Mouse (Mus musculus): Measurements from ENCODE around the gene Diexf.

Gene Diexf

DNA sequence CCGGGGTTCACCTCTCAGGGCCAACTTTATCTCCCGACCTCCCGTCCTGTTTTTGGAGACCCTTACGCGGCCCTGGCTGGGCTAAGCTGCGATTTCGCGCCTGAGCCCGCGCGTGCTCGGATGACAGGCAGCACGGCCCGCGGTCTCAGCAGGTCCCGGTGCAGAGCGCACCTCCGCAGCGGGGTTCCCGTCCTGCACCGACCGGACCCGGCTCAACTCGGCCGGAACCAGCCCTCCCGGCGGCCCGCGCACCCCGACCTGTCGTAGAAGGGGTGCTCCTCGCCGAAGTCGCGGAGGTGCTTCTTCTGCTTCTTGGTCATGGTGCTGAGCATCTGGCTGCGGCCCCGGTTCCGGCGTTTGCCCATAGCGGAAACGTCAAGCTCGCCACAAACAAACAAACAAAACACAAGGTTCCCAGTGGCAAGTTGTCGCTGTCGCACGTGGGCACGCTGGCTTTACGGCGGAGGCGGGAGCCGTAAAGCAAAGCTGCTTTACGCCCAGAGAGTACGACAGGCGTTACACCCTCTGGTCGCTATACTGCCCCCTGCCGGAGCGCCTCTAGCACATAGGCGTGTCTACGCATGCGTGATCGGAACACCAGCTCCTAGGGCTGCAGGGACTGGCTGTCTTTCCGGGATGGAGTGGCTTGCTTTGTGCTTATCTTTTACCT lies at the start of gene Diexf:
Diexf (minus strand) TSS at position 487 of the 670 bp plus-strand sequence.
- in situ Hi-C loops (cut with MboI; ENCODE audit: low pct_unique_long_range_greater_than_20kb in 1 of 2, low sequenced_read_pairs in 2 of 2, unreplicated experiment in 1 of 2) = no loop called here

DNA sequence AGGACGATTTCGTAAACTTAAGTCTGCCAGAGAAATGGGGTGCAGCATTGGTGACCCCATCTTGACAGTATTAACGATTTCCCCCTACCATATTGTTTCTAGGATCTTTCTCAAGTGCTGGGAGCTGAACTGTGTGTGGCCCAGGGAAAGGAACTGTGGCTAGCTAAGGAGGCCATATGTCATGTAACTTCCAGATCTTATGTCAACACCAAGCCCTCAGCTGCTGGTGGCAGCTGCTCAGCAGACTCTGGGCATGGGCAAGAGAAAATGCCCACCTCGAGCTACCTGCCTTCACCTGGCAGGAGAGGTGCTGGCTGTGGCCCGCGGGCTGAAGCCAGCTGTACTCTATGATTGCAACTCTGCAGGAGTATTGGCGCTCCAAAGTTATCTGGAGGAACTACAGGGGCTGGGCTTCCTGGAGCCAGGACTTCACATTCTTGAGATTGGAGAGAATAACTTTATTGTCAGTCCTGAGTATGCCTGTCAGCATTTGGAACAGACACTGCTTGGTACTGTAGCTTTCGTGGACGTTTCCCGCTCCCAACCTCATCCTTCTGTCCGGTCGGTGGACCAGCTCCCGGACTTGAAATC lies 44.2 kb upstream of the Diexf start:
- in situ Hi-C loops (cut with MboI; ENCODE audit: low pct_unique_long_range_greater_than_20kb in 1 of 2, low sequenced_read_pairs in 2 of 2, unreplicated experiment in 1 of 2) = no loop called here

DNA sequence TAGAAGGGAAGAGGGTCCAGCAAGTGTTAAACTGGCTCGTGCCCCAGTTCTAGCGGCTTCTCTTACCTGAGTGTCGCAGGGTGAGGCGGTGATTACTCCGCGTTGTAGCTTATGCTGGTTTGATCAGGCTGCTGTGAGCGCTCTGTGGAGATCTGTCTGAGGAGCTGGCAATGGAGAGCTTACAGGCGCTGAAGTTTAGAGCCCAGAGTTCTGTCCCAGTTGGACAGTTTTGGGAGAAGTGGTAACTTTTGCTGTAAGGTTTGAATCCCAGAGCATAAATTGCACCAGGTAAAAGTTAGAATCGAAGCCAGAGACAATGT lies 43.7 kb upstream of the Diexf start:
- in situ Hi-C loops (cut with MboI; ENCODE audit: low pct_unique_long_range_greater_than_20kb in 1 of 2, low sequenced_read_pairs in 2 of 2, unreplicated experiment in 1 of 2) = no loop called here

DNA sequence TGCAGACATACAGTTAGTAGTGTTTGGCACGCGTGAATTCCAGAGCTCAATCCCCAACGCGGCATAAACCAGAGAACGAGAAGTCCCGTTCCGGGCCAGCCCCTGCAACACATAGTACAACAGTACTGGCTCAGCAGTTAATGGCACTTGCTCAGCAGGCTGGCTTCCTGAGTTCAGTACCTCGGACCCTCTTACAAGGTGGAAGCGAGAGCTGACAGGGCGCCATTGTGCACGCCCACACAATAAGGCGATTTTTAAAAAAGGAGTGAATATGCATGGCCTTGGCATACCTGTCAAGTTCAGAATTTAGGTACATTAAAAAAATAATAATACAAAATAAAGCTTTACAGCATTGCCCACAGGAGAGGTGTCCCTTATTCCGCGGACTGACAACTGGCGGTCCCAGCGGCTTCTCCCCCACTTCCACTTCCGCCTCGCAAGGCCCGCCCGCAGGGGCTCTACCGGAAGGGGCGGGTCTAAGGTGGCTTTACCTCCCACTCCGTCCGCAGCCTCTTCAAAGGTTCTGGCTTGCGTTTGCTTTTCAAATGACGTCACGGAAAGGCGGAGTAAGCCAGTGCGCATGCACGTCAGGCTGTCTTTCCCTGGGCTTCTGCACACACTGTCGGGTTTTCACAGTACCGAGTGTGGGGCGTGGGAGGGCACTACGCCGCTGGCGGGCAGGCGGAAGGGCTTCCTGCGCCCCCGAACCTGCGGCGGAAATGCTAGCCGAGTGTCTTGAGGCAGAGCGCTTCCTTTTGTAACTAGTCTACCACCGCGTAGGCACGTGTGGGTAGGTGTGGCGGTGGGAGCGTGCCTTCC lies 43.1 kb upstream of the Diexf start:
- in situ Hi-C loops (cut with MboI; ENCODE audit: low pct_unique_long_range_greater_than_20kb in 1 of 2, low sequenced_read_pairs in 2 of 2, unreplicated experiment in 1 of 2) = no loop called here

DNA sequence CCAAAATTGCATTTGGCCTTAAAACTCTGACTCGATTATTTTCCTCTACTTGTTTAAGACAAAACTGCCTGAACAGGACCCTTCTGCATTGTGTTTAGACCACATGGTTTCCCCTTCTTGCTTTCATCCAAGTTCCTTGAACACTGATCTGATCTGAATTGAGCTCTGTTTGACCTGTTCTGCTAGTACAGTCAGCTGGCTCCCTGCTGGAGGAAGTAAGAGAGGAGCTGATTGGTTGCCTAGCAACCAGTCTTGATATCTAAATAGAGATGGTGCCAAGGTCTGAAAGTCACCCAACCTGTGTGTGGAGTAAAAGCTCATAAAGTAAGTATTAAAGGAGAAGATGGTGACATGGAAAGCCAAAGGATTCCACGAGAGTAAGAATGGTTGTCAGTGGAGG lies 39.8 kb upstream of the Diexf start:
- in situ Hi-C loops (cut with MboI; ENCODE audit: low pct_unique_long_range_greater_than_20kb in 1 of 2, low sequenced_read_pairs in 2 of 2, unreplicated experiment in 1 of 2) = no loop called here

DNA sequence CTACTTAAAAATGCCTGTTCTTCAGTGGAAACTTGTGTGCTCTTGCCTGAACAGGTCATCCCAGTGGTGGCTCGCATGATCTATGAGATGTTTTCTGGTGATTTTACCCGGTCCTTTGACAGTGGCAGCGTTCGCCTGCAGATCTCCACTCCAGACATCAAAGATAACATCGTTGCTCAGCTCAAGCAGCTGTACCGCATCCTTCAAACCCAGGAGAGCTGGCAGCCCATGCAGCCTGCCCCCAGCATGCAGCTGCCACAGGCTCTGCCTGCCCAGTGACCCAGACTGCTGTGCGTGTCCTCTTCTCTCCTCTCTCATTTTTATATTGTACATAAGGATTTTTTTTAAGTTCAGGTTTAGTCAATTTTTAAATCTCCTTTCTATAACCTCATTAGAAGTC lies 39.2 kb upstream of the Diexf start:
- in situ Hi-C loops (cut with MboI; ENCODE audit: low pct_unique_long_range_greater_than_20kb in 1 of 2, low sequenced_read_pairs in 2 of 2, unreplicated experiment in 1 of 2) = no loop called here

DNA sequence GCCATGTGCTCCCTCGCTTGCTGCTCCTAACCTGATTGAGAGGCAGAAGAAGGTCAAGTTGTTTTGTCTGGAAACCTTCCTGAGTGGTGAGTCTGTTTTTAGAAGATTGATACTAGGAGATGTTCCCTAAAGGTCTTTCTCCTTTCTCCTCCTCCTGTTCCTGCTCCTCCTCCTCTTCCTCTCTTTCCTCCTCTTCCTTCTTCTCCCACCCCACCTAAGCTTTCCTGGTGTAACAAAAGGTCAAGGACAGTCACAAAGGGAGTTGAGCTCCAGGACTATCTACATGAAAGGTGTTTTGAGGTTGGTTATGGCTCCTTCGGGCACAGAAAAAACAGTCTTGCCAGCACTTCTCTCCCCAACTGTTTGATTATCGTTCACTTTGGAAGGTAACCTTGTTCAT lies 37.7 kb upstream of the Diexf start, which contains the start of gene A130010J15Rik:
A130010J15Rik (plus strand) TSS at position 301 of the 400 bp plus-strand sequence.
- in situ Hi-C loops (cut with MboI; ENCODE audit: low pct_unique_long_range_greater_than_20kb in 1 of 2, low sequenced_read_pairs in 2 of 2, unreplicated experiment in 1 of 2) = no loop called here

DNA sequence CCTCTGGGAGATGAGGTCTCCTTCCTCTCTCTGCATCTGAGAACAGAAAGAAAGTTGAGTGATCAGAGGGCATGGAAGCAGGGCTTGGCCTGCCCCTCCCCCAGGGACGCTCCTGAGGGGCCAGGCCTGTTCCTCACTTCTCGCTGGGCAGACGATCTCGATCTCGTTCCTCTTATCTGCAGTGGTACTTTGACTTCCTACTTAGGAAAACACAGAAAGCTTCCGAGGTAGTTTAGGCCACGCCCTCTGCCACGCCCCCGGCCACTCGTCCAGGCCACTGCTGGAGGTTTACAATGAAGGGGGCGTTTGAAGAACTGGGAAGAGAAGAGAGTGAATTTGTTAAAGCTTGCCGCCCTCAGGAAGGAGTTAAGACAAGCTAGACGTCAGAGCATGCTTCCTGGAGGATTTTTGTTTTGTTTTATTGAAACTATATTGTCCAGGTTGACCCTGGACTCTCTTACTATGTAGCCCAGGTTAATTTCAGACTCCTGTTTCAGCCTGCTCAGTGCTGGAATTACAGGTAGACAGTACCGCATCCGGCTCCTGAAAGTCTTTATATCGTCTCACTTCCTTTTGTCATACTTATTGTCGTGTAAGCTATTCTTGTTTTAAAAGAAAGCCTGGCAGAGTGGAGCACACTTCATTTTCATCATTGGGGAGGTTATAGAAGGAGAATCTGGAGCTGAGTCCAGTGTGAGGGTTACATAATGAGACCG lies 30.4 kb upstream of the Diexf start:
- in situ Hi-C loops (cut with MboI; ENCODE audit: low pct_unique_long_range_greater_than_20kb in 1 of 2, low sequenced_read_pairs in 2 of 2, unreplicated experiment in 1 of 2) = no loop called here

DNA sequence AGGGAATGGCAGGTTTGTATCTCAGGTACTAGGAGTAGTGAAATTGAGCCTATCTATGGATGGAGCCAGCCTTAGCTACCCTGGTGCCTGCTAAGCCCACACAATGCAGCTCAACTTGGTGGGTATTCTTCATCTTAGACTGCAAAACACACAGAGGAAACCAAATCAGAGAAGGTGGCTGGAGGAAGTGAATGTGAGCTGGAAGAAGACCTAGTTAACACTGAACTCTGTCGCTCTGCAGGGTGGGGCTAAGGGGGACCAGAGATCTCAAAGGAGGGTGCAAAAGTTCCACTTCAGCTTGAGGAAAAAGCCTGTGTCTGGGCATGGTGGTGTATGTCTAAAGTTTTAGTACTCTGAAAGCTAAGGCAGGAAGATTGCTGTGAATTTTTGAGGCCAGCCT lies 29.5 kb upstream of the Diexf start:
- in situ Hi-C loops (cut with MboI; ENCODE audit: low pct_unique_long_range_greater_than_20kb in 1 of 2, low sequenced_read_pairs in 2 of 2, unreplicated experiment in 1 of 2) = no loop called here

DNA sequence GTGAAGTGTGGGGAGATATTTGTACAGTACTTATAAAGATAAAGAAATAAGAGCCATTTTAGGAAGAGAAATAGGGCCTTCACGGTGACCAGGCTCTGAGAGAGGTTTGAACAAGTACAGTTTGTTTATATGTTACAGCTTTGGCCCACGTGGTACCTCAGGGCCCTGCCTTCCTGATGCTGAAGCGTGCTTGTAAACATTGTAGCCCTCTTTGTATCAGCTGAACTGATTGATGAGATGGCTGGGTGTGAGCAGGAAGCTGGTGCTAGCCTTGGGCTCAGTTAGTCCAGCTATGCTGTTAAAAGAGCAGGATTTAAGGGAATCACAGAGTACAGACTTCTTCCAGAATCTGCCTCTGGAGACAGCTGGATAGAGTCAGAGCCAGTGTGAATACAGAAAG lies 29.1 kb upstream of the Diexf start:
- in situ Hi-C loops (cut with MboI; ENCODE audit: low pct_unique_long_range_greater_than_20kb in 1 of 2, low sequenced_read_pairs in 2 of 2, unreplicated experiment in 1 of 2) = no loop called here

DNA sequence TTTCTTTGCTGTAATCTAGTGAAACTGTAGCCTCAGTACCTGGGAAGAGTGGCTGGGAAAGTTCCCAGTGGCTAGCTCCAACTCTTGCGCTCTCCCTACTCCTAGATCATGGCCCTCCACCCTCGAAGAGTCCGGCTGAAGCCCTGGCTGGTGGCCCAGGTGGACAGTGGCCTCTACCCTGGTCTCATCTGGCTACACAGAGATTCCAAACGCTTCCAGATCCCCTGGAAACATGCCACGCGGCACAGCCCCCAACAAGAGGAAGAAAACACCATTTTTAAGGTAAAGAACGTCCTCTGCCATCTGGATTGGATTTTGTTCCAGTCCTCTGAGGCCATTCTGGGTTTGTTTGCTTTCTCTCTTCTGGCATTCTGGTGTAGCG lies 27.0 kb upstream of the Diexf start:
- in situ Hi-C loops (cut with MboI; ENCODE audit: low pct_unique_long_range_greater_than_20kb in 1 of 2, low sequenced_read_pairs in 2 of 2, unreplicated experiment in 1 of 2) = no loop called here

DNA sequence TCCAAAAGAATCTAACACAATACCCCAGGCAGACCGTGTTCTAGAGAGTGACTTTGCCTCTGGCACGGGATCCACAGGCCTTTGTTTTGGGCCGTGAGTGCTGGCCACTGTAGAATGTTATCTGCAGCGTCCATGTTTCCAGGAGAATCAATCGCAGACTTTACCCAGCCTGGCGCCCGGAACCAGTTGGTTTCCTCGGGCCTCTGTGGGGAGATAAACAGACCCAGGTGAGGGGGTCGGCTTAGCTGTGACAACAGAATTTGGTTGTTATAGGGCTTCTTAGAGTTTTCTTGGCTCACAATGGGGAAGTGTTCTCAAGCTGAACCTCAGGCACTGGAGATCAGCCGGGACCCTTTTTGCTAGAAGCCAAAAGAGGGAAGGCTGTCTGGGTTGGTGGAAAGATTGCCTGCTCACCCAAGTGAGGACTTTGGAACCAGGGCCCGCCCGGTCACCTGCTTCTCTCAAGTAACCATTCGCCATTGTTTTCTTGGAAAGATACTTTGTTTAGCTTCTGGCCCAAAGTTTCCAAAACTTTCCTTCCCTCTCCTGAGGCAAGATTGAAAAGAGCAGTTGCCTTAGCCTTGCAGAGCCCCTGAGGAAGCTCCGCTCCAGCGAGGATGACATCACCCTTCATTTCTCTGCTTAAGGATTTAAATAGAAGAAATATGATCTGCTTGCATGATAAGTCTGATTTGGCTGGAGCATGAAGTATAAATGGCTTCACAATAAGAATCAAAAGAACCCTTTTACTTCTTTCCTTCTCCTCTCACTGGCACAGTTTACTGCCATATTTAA lies 26.4 kb upstream of the Diexf start:
- in situ Hi-C loops (cut with MboI; ENCODE audit: low pct_unique_long_range_greater_than_20kb in 1 of 2, low sequenced_read_pairs in 2 of 2, unreplicated experiment in 1 of 2) = no loop called here

DNA sequence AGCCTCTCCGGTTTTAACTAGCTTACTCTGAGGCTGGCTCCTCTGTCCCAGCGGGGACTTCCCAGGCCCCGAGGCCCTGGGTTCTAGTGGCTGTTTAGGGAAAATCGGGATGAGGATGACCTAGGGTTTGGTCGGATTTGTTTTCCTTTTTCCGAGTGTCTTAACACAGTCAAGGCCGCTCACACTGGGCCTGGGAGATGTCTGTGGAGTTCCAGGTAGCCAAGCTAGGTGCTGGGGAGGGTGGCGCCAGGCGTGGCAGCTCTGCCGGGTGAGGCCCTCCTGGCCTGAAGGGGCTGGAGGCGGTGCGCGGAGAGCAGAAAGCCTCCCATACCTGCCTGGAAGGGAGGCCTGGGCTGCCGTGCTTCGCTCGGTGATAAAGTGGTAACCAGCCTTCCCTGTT lies 23.5 kb upstream of the Diexf start:
- in situ Hi-C loops (cut with MboI; ENCODE audit: low pct_unique_long_range_greater_than_20kb in 1 of 2, low sequenced_read_pairs in 2 of 2, unreplicated experiment in 1 of 2) = no loop called here

DNA sequence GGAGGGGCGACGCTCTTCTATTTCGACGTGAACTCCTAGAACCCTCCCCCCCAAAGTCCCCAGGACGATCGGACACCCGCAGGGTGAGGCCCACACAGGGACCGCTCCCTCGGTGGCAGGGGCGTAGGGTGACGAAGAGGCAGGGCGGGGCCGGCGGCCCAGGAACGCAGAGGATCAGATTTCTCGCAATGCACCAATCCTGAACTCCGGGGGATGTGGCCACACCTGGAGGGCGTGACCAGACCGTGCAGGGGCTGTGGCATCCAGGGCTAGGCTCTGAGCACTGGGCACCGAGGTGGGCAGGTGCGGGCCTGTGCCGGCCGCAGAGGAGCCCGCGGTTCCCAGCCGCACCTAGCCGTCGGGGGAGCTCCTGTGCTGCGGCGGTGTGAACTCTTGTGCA lies 22.8 kb upstream of the Diexf start, which contains the start of gene Irf6:
Irf6 (plus strand) TSS at position 240 of the 400 bp plus-strand sequence.
- in situ Hi-C loops (cut with MboI; ENCODE audit: low pct_unique_long_range_greater_than_20kb in 1 of 2, low sequenced_read_pairs in 2 of 2, unreplicated experiment in 1 of 2) = no loop called here

DNA sequence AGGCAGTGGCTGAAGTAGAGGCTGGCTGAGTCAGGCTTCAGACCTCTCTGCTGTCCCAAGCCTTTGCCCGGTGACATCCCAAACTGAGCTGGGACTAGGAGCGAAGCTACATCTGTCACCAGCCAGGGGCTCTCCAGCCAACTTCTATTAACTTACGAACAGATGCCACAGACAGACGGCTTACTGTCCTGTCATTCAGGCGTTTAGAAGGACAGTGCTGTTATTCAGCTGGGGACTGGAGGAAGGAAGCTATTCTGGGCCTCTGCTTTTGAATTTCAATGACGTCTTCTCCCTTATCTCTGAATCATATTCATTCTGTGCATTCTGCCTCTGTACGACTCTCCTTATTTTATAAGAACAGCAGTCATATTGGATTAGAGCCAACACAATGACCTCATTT lies 21.1 kb upstream of the Diexf start:
- in situ Hi-C loops (cut with MboI; ENCODE audit: low pct_unique_long_range_greater_than_20kb in 1 of 2, low sequenced_read_pairs in 2 of 2, unreplicated experiment in 1 of 2) = no loop called here

DNA sequence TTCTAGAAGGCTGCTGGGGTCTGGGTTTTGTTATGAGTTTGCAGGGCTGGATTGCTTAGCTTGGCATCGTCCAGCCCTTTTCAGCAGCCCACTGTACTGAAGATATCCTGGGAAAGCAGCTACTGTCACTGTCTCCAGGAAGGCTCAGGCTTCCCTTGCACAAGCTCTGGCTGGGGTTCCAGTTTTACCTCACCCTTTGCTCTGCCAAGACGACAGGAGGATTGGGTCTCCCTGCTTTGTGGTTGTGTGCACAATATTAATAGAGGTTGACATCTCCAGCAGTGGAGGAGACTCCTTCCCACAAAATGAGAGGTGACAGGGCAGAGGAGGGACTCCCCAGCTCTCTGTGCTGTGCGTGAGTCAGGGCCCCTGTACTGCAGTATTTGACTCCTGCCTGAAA lies 19.2 kb upstream of the Diexf start:
- in situ Hi-C loops (cut with MboI; ENCODE audit: low pct_unique_long_range_greater_than_20kb in 1 of 2, low sequenced_read_pairs in 2 of 2, unreplicated experiment in 1 of 2) = no loop called here

DNA sequence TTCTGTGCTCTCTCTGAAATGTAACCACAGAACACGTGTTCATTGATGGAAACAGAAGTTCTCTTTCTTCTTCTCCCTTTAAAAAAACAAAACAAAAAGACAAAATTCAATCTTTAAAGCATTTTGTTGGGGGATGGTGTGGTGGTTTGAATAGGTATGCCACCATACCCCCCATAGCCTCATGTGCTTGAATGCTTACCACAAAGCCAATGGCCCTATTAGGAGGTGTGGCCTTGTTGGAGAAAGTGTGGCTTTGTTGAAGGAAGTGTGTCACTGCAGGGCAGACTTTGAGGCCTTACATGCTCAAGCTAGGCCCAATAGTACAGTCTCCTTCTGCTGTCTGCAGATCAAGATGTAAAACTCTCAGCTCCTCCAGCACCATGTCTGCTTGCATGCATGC lies 16.3 kb upstream of the Diexf start:
- in situ Hi-C loops (cut with MboI; ENCODE audit: low pct_unique_long_range_greater_than_20kb in 1 of 2, low sequenced_read_pairs in 2 of 2, unreplicated experiment in 1 of 2) = no loop called here

DNA sequence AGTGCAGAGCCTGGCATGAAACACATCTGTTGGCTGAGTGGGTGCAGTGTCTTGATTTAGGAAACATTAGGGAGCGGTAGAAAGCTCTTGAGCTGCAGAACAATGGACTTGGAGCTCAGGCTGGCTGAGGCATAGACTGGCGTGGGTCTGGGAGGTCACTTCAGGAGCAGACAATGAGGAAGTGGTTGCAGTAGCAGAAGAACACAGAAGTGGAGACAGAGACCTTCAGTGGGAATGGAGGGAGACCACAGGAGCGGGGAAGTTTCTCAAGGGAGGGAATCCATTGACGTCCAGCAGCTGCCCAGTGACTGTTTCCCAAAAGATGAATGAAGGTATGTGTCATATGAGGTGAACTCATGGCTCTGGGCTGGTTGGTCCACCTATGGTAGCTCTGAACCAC lies 15.0 kb upstream of the Diexf start:
- in situ Hi-C loops (cut with MboI; ENCODE audit: low pct_unique_long_range_greater_than_20kb in 1 of 2, low sequenced_read_pairs in 2 of 2, unreplicated experiment in 1 of 2) = no loop called here
